Mouse (Mus musculus) kidney, postnatal 36 days (tissue): ENCODE data around the gene Nploc4.

ENCODE experiments used
- DNase-seq, 2 experiments: peaks; one replicate each; pipeline ENCODE4 v3.0.0; 2021 to 2022; ENCODE audit warnings: mixed read lengths in 2 of 2

The Nploc4 gene

DNA sequence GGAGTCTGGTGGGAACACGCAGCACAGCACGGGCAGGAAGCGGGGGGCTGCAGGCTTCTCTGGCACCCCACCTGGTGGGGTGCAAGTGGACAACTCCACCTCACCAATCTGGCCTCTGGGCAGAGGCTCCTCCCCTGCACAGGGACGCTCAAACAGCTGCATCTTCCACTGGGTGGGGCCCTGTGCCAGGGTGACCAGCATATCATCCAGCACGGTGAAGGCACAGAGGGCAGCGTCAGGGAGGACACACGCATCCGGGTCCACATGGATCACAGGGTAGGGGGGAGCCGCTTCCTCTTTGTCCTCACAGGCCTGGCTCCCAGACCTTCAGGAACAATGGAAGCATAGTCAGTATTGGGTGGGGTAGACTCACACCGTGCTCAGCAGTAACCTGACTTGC lies 60.2 kb downstream of the Nploc4 start:
- no peak for DNase-seq

- no peak for DNase-seq
Observed at GRCm38 (mm10) chr11:120376302-120377160, 61.0 kb downstream of the Nploc4 start.

- no peak for DNase-seq
Observed at GRCm38 (mm10) chr11:120375324-120375723, 62.2 kb downstream of the Nploc4 start.

GRCm38 (mm10) chr11:120373820-120374586 lies 63.5 kb downstream of the Nploc4 start:
- DNase-seq: peak; percentile 45 to 78

DNA sequence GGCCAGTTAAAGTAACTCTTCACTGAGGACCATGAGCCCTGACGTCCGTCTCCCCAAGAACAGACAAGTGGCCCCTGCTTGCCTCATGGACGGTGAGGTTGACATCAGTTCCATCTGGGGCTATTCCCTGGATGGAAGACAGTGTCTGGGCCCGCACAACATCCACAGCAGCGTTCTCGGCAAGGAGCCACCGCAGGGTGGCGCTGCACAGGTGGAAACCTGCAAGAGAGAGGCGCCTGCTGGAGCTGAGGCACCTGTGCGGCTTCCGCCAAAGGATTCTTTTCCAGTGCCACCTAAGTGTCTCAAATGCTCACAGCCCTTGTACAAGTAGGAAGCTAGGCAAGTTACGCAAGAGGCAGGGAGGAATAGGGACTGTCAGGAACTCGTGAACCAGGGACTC lies 64.5 kb downstream of the Nploc4 start:
- no peak for DNase-seq

GRCm38 (mm10) chr11:120369656-120370055 lies 67.9 kb downstream of the Nploc4 start:
- DNase-seq: peak; percentile 76 to 90

DNA sequence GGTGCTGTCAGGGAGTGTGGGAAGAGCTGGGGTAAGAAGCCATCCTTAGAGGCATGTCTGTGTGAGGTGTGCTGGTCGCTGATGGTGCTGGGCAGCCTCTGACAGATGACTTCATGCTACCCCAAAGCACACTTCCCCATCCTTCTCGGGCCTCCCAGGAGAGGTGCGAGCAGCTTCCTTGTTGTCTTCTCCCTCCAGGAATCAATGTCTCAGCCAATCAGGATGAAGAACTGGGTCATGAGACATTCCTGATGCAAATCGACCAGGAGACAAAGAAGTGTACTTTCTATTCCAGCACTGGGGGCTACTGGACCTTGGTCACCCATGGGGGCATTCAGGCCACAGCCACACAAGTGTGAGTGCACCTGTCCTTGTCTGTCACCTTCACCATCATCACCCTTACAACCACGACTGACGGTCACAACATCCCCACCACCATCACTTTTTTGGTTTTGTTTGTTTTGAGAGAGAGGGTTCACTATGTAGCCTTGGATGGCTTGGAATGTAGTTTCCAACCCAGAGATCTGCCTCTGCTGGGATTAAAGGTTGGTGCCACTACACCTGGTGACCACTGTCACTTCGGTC lies 71.0 kb downstream of the Nploc4 start:
- DNase-seq: no peak

GRCm38 (mm10) chr11:120362891-120363290 lies 74.6 kb downstream of the Nploc4 start:
- DNase-seq: no peak

DNA sequence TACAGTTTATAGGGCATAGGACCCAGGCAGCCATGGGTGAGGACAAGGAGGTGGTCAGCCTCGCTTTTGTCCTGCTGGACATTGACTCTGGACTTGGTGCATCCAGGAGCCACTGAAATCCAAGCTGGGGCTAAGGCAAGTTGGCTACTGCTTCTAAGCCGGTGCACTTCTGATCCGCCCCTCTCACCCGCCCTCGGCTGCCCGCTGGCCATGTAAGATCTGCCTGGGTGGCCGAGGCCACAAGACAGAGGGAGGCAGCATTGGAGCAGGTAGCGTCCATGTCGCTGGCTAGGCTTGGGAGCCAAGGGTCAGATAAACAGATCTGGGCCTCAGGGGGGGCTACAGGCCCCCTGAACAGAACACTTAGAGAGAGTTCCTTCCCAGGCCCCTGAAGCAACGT lies 76.2 kb downstream of the Nploc4 start, which contains the start of gene Fscn2:
Fscn2 (plus strand) TSS at position 240 of the 400 bp plus-strand sequence.
- no peak for DNase-seq

DNA sequence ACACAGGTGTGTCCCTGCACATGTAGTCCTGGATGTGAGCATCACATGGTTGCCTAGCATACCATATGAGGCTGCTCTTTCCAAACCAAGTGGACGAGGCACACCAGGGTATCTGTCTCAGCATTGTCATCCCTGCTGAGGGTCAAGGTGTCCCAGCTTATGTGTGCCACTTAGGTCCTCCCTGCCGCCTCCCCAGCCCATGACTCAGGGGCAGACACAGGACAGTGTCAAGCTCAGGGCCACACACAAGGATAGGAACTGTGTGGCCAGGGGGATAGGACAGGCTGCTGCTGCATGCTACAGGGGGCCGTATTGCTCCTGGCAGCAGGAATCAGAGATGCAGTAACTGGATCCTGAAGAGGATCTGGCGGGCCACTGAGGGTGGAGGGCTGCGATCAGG lies 76.8 kb downstream of the Nploc4 start:
- no peak for DNase-seq

DNA sequence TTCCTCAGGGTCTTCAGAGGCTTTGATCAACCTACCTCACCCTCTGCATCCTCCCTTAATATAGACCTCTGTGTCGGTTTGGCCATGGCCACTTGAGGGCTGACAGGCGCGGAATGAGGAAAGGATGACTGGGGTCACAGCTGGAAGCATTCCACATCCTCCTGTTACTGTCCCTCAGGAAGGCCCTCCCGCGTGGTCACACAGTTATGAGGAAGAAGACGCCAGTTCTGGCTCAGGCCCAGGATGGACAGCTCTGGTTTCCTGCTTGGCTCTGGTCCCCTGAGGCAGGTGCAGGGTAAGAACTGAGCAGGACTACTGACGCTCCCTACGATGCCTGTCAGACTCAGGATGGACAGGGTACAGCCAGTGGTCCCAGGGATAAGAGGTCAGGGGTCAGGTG lies 77.4 kb downstream of the Nploc4 start:
- DNase-seq: peak; percentile 72 to 78

DNA sequence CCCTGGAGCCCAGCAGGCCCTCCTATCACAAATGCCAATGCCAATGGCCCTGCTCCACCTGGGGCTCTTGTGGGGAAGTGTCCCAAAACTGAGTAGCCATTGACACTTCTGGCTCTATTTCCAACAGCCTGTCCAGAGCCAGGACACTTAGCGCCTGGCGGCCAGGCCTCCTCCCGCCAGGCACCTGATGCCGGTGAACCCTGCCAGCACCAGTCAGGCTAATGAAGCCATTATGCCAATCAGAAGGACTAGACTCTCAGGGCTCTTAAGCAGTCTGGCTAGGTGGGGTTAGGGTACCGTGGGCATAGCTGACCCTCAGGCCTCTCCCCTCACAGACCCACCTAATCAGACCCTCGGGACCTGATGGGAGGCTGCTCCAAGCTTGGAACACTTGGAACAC lies 78.1 kb downstream of the Nploc4 start:
- no peak for DNase-seq

DNA sequence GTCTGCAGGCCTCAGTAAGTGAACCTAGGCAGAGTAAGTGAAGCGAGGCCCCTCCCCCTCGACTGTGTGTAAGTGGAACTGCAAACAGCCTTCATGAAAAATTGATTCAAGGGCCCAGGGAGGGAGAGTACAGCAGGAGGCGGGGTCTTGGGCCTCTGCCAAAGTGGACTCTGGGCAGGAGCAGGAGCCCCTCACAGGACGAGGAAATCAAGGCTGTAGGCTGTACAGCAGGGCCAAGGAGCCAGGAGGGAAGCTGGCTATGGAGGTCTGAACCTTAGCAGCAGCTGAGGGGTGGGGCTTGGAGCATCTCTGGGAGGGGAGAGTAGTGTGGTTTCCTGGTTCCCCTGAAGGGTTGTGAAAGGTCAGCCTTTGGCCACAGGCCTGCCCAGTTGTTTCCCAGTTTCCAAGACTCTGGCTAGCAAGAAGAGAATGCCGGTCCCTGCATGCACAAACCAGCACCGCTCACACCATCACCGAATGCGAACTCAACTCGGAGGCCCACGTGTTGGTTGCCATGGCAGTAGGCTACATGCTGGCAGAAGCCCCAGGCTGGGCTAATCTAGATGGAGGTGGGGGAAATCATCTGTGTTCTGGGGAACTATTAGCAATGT lies 79.6 kb downstream of the Nploc4 start:
- DNase-seq: peak; percentile 58 to 66

- no peak for DNase-seq
Observed at GRCm38 (mm10) chr11:120356900-120357299, 80.6 kb downstream of the Nploc4 start.

GRCm38 (mm10) chr11:120356319-120356840 lies 81.1 kb downstream of the Nploc4 start:
- no peak for DNase-seq

DNA sequence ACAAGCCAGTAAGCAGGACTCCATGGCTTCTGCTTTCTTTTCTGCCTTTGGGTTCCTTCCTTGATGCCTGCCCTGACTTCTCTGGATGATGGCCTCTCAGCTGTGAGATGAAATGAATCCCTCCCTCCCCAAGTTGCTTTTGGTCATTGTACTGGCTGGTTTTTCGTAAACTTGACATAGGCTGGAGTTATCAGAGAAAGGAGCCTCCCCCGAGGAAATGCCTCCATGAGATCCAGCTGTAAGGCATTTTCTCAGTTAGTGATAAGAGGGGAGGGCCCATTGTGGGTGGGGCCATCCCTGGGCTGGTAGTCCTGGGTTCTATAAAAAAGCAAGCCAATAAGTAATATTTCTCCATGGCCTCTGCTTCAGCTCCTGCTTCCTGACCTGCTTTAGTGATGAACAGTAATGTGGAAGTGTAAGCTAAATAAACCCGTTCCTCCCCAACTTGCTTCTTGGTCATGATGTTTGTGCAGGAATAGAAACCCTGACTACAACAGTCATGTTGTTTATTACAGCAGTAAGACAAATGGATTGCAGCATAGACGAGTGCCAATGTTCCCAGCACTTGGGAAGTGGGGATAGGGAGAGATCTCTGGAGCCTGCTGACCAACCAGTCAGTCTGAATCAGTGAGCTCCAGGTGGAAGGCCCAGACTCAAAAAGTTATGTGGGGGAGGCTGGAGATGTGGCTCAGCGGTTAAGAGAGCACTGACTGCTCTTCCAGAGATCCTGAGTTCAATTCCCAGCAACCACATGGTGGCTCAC lies 82.0 kb downstream of the Nploc4 start:
- no peak for DNase-seq

DNA sequence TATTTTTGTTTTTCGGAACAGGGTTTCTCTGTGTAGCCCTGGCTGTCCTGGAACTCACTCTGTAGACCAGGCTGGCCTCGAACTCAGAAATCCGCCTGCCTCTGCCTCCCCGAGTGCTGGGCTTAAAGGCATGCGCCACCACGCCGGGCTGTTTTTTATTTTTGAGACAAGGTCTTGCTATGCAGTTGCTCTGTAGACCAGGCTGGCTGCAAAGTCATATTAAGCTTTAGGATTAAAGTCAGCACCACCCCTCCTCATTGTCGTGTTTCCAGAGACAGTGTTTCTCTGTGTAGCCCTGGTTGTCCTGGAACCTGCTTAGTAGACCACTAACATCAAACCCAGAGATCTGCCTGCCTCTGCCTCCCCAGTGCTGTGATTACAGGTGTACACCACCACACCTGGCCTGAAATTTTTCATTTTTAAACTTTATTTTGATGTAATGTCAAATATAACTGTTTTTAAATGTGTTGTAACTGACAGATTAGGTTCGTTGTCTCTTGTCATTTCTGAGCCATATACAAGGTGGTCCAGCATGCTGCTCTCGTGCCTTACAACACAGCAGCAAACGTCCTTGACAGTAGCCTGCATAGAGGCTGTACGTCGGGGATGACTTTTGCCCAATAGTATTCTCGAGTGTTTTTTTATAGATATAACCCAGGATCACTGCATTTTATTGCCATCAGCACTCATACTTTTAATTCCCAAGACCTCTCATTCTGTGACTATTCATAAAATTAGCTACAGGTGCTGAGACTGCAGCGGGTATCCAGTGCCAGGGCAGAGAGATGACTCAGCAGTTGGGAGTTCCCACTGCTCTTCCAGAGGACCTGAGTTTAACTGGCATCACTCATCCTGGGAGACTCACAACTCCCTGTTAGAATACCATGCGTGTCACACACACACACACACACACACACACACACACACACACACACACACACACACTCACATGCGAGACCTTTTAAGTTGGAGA lies 82.9 kb downstream of the Nploc4 start:
- peak in 1 of 2 experiments; percentile 0 for DNase-seq

DNA sequence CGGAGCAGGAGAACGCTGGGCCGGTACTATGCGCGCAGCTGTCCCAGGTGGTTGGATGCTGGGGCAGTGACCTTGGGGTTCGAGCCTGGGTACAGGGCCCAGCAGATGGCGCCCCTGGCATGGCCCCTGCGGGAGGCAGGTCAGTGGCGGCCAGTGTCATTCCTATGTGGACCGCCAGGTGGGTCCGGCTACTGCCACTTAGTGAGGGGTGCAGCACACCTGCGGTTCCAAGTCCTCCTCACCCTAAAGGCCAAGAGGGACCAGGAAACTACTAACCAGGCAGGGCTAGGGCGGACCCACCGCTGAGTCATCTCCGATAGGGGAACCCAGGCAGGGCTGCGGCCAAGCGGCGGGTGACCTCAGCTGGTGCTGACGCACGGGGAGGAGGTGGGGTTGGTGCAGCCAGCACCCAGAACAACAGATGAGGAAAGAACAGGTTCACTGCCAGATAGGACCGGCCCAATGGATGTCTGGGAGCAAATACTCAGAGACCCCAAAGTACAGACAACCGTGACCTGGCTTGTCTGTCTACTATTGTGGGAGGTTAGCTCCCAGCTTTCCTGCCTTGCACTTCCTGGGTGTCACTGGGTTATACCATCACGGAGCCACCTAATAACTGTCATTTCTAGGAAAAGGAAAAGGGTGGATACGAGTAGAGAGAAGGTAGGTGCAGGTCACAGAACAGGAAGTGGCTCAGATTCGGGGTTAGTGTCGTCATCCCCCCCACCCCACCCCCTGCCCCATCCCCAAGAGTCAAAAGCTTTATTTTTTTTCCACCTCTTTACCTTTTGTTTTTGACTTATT lies 83.8 kb downstream of the Nploc4 start:
- peak; percentile 86 to 95 for DNase-seq

DNA sequence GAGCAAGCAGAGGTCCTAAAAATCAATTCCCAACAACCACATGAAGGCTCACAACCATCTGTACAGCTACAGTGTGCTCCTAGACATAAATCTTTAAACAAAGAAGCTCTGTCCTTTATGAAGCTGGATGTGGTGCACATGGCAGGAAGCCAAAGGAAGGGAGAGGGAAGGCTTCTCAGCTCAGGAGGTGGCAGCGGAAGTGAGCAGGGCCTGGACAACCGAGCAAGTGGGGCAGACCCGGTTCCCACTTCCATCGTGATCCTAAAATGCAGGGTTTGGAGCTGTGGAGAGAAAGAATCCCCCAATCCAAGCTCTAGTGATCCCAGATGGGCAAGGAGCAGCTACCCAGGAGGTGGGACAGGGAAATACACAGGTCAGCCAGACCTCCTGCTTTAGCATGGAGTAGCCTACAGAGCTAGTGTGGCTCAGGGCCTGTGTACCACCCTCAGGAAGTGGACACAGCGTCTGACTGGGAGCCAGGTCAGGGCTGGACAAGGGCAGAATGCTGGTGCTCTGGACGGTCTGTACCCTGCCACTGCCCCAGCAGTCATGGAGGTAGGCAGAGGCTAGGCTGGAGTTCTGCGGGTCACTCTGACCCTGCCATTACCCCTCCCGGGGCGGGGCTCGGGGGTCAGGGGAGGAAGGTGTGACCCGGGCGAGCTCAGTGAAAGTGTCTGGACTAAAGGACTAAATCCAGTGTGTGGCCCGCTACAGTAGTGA lies 84.8 kb downstream of the Nploc4 start:
- peak; percentile 56 to 59 for DNase-seq
